Mouse (Mus musculus) CH12.LX (cell line): Measurements from ENCODE around the gene Snx30. TPM values are rescaled to one million over a fixed set of nuclear protein-coding genes. Genes with fewer than 3 reads are reported as not detected.

ENCODE experiments used
- DNase-seq: peaks from one replicate; pipeline ENCODE4 v3.0.0-alpha.2; 2013; ENCODE audit errors: extremely low read depth
- H3K27ac ChIP-seq: 2 replicates; pipeline ENCODE4 v1.5.1; 2012; ENCODE audit warnings: low read depth, mild to moderate bottlenecking, control low read depth, moderate library complexity; ENCODE audit not compliant: insufficient read depth
- H3K27me3 ChIP-seq: replicated peaks from 2 replicates; pipeline ENCODE3; 2012; ENCODE audit warnings: inconsistent platforms
- H3K36me3 ChIP-seq, 2 experiments: replicated peaks in 1 of 2; 2 replicates each; pipeline versions ENCODE3 to v1.6.1; 2012; ENCODE audit warnings: inconsistent platforms in 1 of 2, low read length in 1 of 2, mild to moderate bottlenecking in 1 of 2, mixed read lengths in 1 of 2, moderate library complexity in 1 of 2; ENCODE audit not compliant: control insufficient read depth in 1 of 2, insufficient read depth in 1 of 2
- H3K4me1 ChIP-seq, 2 experiments: 2 replicates each; pipeline ENCODE4 v1.6.1; 2012; ENCODE audit warnings: inconsistent platforms in 1 of 2, moderate library complexity in 1 of 2; ENCODE audit not compliant: insufficient read depth in 2 of 2, control insufficient read depth in 1 of 2
- H3K4me2 ChIP-seq: 2 replicates; pipeline ENCODE4 v1.6.1; 2012; ENCODE audit warnings: low read depth, mild to moderate bottlenecking, control low read depth; ENCODE audit not compliant: poor library complexity, insufficient read depth, severe bottlenecking
- H3K4me3 ChIP-seq, 3 experiments: fragments of 150-350 bp in 1 of 3; sonication (generic) in 1 of 3; replicated peaks in 1 of 3; 2 replicates each; pipeline versions ENCODE3 to v1.5.1; 2011 to 2012; ENCODE audit warnings: low read depth in 2 of 3, low read length in 2 of 3, mild to moderate bottlenecking in 2 of 3, moderate library complexity in 2 of 3, control low read depth in 1 of 3, improper control_type of control experiment in 1 of 3, inconsistent platforms in 1 of 3, mixed read lengths in 1 of 3; ENCODE audit not compliant: poor library complexity in 1 of 3
- H3K79me2 ChIP-seq: replicated peaks from 2 replicates; pipeline ENCODE4 v1.6.1; 2012; ENCODE audit warnings: mild to moderate bottlenecking, moderate library complexity; ENCODE audit not compliant: control insufficient read depth, poor library complexity, insufficient read depth, severe bottlenecking; ENCODE audit errors: extremely low read depth
- H3K9ac ChIP-seq: 2 replicates; pipeline ENCODE4 v1.6.1; 2012; ENCODE audit warnings: low read depth, mild to moderate bottlenecking, control low read depth, moderate library complexity; ENCODE audit not compliant: insufficient read depth
- H3K9me3 ChIP-seq: replicated peaks from 2 replicates; pipeline ENCODE3; 2012; ENCODE audit warnings: low read length, inconsistent platforms, mixed read lengths
- BHLHE40 ChIP-seq: IDR thresholded peaks from 2 replicates; pipeline ENCODE4 v1.6.1; 2011; ENCODE audit warnings: mild to moderate bottlenecking, low read depth, low read length, improper control_type of control experiment
- CHD2 ChIP-seq: IDR thresholded peaks from 2 replicates; pipeline ENCODE4 v1.6.1; 2011; ENCODE audit warnings: low read length, improper control_type of control experiment
- CTCF ChIP-seq, 2 experiments: IDR thresholded peaks in 1 of 2; conservative IDR thresholded peaks in 1 of 2; 2 replicates each; pipeline ENCODE4 v1.5.1; 2011 to 2012; ENCODE audit warnings: low read depth in 2 of 2, low read length in 2 of 2, improper control_type of control experiment in 1 of 2, inconsistent platforms in 1 of 2, mild to moderate bottlenecking in 1 of 2, moderate library complexity in 1 of 2
- ELF1 ChIP-seq: IDR thresholded peaks from 2 replicates; pipeline ENCODE4 v1.6.1; 2014; ENCODE audit warnings: low read depth, mild to moderate bottlenecking, inconsistent platforms, low read length, improper control_type of control experiment
- EP300 ChIP-seq: IDR thresholded peaks from 2 replicates; pipeline ENCODE4 v1.6.1; 2011; ENCODE audit warnings: low read length, improper control_type of control experiment
- ETS1 ChIP-seq: conservative IDR thresholded peaks from 2 replicates; pipeline ENCODE4 v1.6.1; 2012; ENCODE audit warnings: low read depth, mild to moderate bottlenecking, inconsistent platforms, low read length, improper control_type of control experiment, moderate library complexity
- GABPA ChIP-seq: IDR thresholded peaks from 2 replicates; pipeline ENCODE4 v1.6.1; 2012; ENCODE audit warnings: low read depth, low read length, improper control_type of control experiment, inconsistent platforms; ENCODE audit not compliant: insufficient replicate concordance
- HCFC1 ChIP-seq: IDR thresholded peaks from 2 replicates; pipeline ENCODE4 v1.6.1; 2012; ENCODE audit warnings: low read depth, mild to moderate bottlenecking, inconsistent platforms, low read length, improper control_type of control experiment
- JUN ChIP-seq: IDR thresholded peaks from 2 replicates; pipeline ENCODE4 v1.6.1; 2011; ENCODE audit warnings: low read depth, mild to moderate bottlenecking, low read length, improper control_type of control experiment, moderate library complexity; ENCODE audit not compliant: insufficient read depth
- JUND ChIP-seq: conservative IDR thresholded peaks from 2 replicates; pipeline ENCODE4 v1.6.1; 2011; ENCODE audit warnings: low read depth, low read length, improper control_type of control experiment
- MAX ChIP-seq: IDR thresholded peaks from 2 replicates; pipeline ENCODE4 v1.6.1; 2011; ENCODE audit warnings: low read length, improper control_type of control experiment
- MAZ ChIP-seq: IDR thresholded peaks from 2 replicates; pipeline ENCODE4 v1.6.1; 2012; ENCODE audit warnings: low read depth, mild to moderate bottlenecking, inconsistent platforms, low read length, improper control_type of control experiment, moderate library complexity
- MEF2A ChIP-seq: IDR thresholded peaks from 2 replicates; pipeline ENCODE4 v1.6.1; 2014; ENCODE audit warnings: low read depth, mild to moderate bottlenecking, inconsistent platforms, low read length, improper control_type of control experiment, borderline replicate concordance
- MXI1 ChIP-seq: IDR thresholded peaks from 2 replicates; pipeline ENCODE4 v1.6.1; 2011; ENCODE audit warnings: mild to moderate bottlenecking, low read depth, low read length, improper control_type of control experiment
- MYC ChIP-seq: IDR thresholded peaks from 2 replicates; pipeline ENCODE4 v1.6.1; 2011; ENCODE audit warnings: low read depth, mild to moderate bottlenecking, improper control_type of control experiment, low read length
- NELFE ChIP-seq: IDR thresholded peaks from 2 replicates; pipeline ENCODE4 v1.6.1; 2011; ENCODE audit warnings: low read depth, low read length, improper control_type of control experiment
- PAX5 ChIP-seq: IDR thresholded peaks from 2 replicates; pipeline ENCODE4 v1.6.1; 2012; ENCODE audit warnings: low read length, inconsistent platforms, mixed read lengths
- POLR2A ChIP-seq: IDR thresholded peaks from 2 replicates; pipeline ENCODE4 v1.6.1; 2011; ENCODE audit warnings: low read depth, mild to moderate bottlenecking, improper control_type of control experiment, low read length
- POLR2AphosphoS2 ChIP-seq: IDR thresholded peaks from 2 replicates; pipeline ENCODE4 v1.6.1; 2011; ENCODE audit warnings: low read depth, low read length, improper control_type of control experiment
- RAD21 ChIP-seq: IDR thresholded peaks from 2 replicates; pipeline ENCODE4 v1.6.1; 2011; ENCODE audit warnings: low read depth, mild to moderate bottlenecking, low read length, improper control_type of control experiment, moderate library complexity
- RCOR1 ChIP-seq: conservative IDR thresholded peaks from 2 replicates; pipeline ENCODE4 v1.6.1; 2012; ENCODE audit warnings: low read depth, mild to moderate bottlenecking, inconsistent platforms, low read length, improper control_type of control experiment
- SIN3A ChIP-seq: IDR thresholded peaks from 2 replicates; pipeline ENCODE4 v1.6.1; 2012; ENCODE audit warnings: low read length, improper control_type of control experiment, inconsistent platforms
- SMC3 ChIP-seq: IDR thresholded peaks from 2 replicates; pipeline ENCODE4 v1.6.1; 2011; ENCODE audit warnings: low read depth, low read length, improper control_type of control experiment
- USF1 ChIP-seq: IDR thresholded peaks from 2 replicates; pipeline ENCODE4 v1.6.1; 2014; ENCODE audit warnings: low read depth, mild to moderate bottlenecking, inconsistent platforms, low read length, improper control_type of control experiment
- USF2 ChIP-seq: conservative IDR thresholded peaks from 2 replicates; pipeline ENCODE4 v1.6.1; 2011; ENCODE audit warnings: low read depth, low read length, improper control_type of control experiment
- ZKSCAN1 ChIP-seq: IDR thresholded peaks from 2 replicates; pipeline ENCODE4 v1.6.1; 2012; ENCODE audit warnings: low read depth, inconsistent platforms, low read length, improper control_type of control experiment, borderline replicate concordance
- dilution Hi-C: fragments of 300-500 bp; cut with MboI; formaldehyde crosslinking; loops from 2 replicates; pipeline ENCODE4 v1.14.3; 2020; ENCODE audit warnings: low sequenced_read_pairs; ENCODE audit not compliant: extremely low pct_unique_long_range_greater_than_20kb, extremely low pct_ligation_motif_present
- in situ Hi-C: fragments of 300-500 bp; cut with MboI; formaldehyde crosslinking; loops from 3 replicates; pipeline ENCODE4 v1.14.3; 2019; ENCODE audit warnings: low sequenced_read_pairs, low pct_ligation_motif_present, low pct_unique_long_range_greater_than_20kb, mixed read lengths
- polyA plus RNA-seq: library from polyadenylated mRNA; unstranded; fragments of >175 nt; gene quantifications from 2 replicates; pipeline ENCODE4 v1.2.1, GENCODE M21; 2012; ENCODE audit warnings: low read depth; ENCODE audit not compliant: insufficient read length
- total RNA-seq, 2 experiments: library from RNA; depleted of rRNA; stranded (reverse); fragments of 300-350 nt in 1 of 2; fragments of >200 nt in 1 of 2; gene quantifications; 2 replicates each; pipeline ENCODE4 v1.2.3; 2012 to 2014

Gene Snx30
- total and polyA plus RNA-seq, 3 experiments, result 7.9 to 16.9 (median 8.4) TPM

DNA sequence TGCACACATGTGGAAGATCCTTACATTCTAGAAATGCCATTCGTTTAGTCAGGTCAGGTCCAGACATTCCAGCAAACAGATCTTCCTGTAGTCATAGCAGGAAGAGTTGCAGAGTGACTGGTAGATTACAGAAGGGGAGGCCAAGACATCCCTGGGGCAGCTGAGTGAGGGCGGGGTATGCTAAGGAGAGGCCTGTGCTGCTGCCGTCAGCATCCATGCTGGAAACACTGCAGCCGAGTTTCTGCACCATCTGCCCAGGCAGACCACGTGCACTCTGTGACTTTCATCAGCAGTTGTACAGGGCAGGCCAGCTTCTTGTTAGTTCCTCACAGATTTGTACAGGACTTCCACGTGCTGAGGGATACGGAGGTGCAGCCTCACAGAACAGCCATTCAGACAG lies 17.8 kb downstream of the Snx30 start:
- Histone ChIP-seq H3K4me3 (no peak overlapping the region), H3K9me3 (no peaks in the 10 kb centered on the region), H3K27ac (no peak overlapping the region), H3K4me2 (no peak overlapping the region), H3K9ac (no peak overlapping the region), H3K27me3 (no peaks in the 10 kb centered on the region), H3K79me2 (peaks cover 6% of the 10 kb centered on the region), H3K4me1 (peaks cover 29 to 96% of the 10 kb centered on the region in 2 experiments), H3K36me3 (peaks cover 3 to 36% of the 10 kb centered on the region in 2 experiments)
- dilution Hi-C loops, result no loop called here
- in situ Hi-C loops, result no loop called here
- no peak for TF ChIP-seq SMC3
- TF ChIP-seq RAD21, result no peak
- no peak for TF ChIP-seq PAX5
- peak; percentile 64; the same call in 1 of the 2 replicates for TF ChIP-seq MYC
- peak; percentile 36; the same call in 1 of the 2 replicates for TF ChIP-seq ETS1
- TF ChIP-seq POLR2AphosphoS2, result no peak
- TF ChIP-seq POLR2A, result no peak
- TF ChIP-seq CTCF (conservative IDR thresholded peaks at IDR 0.05 in 1 of 2, IDR thresholded peaks at IDR 0.05 in 1 of 2; ENCODE audit: low read depth in 2 of 2, low read length in 2 of 2), result no peak
- TF ChIP-seq MAZ, result no peak
- TF ChIP-seq EP300, result no peak
- TF ChIP-seq NELFE, result no peak
- TF ChIP-seq GABPA, result no peak
- no peak for TF ChIP-seq USF2
- TF ChIP-seq ZKSCAN1, result no peak
- TF ChIP-seq RCOR1, result no peak
- peak; percentile 85 for TF ChIP-seq MAX
- peak; percentile 53 for TF ChIP-seq BHLHE40
- DNase-seq, result peak; percentile 61

DNA sequence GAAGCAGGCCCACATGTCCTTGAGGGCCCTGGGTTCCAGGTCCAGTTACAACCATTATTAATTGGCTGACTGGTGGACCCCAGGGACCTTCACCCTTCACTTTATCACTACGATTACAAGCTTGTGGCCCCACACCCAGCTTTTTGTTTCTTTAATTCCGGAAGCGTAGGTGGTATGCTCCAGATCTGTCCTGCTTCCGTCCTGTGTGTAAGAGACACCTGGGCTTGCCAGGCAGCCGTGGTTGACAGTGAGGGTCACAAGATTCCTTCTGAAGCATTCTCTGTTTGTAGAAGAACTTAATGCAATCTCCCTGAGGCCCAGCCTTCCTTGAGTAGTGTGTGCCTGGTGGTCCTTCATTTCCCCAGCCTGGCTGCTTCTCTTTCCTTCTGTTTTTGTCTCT lies 19.2 kb downstream of the Snx30 start:
- Histone ChIP-seq H3K4me3 (no peak overlapping the region), H3K27me3 (no peaks in the 10 kb centered on the region), H3K9me3 (no peaks in the 10 kb centered on the region), H3K9ac (no peak overlapping the region), H3K36me3 (peaks cover 3 to 49% of the 10 kb centered on the region in 2 experiments), H3K27ac (no peak overlapping the region), H3K4me1 (peaks cover 17 to 83% of the 10 kb centered on the region in 2 experiments), H3K79me2 (peaks cover 4% of the 10 kb centered on the region), H3K4me2 (no peak overlapping the region)
- no peak for DNase-seq
- dilution Hi-C loops, result no loop called here
- in situ Hi-C loops, result no loop called here
- TF ChIP-seq POLR2AphosphoS2 (no peak), POLR2A (no peak), ETS1 (no peak), RAD21 (no peak), CHD2 (no peak), MXI1 (no peak), HCFC1 (no peak), JUND (no peak), MAZ (no peak), NELFE (no peak), ELF1 (no peak), SIN3A (no peak), USF2 (no peak), MEF2A (no peak), SMC3 (no peak), USF1 (no peak), MYC (no peak), PAX5 (no peak), JUN (no peak)
